Mouse (Mus musculus): Measurements from ENCODE around the gene Atp6v1fnb.

Atp6v1fnb gene

GRCm38 (mm10) chr6:29522626-29523300 lies 51.5 kb downstream of the Atp6v1fnb start:
- DNase-seq (ENCODE audit: extremely low read depth, low read depth): no peak

All from MEL-GATA-1-ER (cell line).